Mouse (Mus musculus): ENCODE data around the gene Lin37. TPM values are rescaled to one million over a fixed set of nuclear protein-coding genes. Genes with fewer than 3 reads are reported as not detected.

The Lin37 gene
- polyA plus RNA-seq, 1 experiment from 2014 or later, result 40.8 TPM

- no peak for TF ChIP-seq CTCF (IDR thresholded peaks at IDR 0.05; ENCODE audit: low read depth)
- H3K4me3 ChIP-seq (replicated peaks; ENCODE audit: low read depth, low read length), result no peak overlapping the region
- H3K9ac ChIP-seq (ENCODE audit: low read depth, low read length), result no peak overlapping the region
- no peak for DNase-seq (ENCODE audit: low spot score)
- 68% methylated on average over 7 of the region's 7 CpGs for WGBS
- no peak for ATAC-seq (replicated peaks; ENCODE audit: low FRiP score, low read depth)
- H3K4me2 ChIP-seq (ENCODE audit: low read length), result no peak overlapping the region
- peak overlapping the region; percentile 64 for H3K27ac ChIP-seq
- H3K9me3 ChIP-seq (replicated peaks; ENCODE audit: low read length), result no peaks in the 10 kb centered on the region
- H3K36me3 ChIP-seq (ENCODE audit: insufficient read depth, low read length), result no peaks in the 10 kb centered on the region
- 0 out of 2 replicates have a peak, but pooled peaks cover 5% of the 10 kb centered on the region for H3K4me1 ChIP-seq (replicated peaks; ENCODE audit: insufficient read depth, low read length)
- no peaks in the 10 kb centered on the region for H3K27me3 ChIP-seq (ENCODE audit: insufficient read depth, low read length)
These were observed 41.0 kb upstream of the Lin37 start for GRCm38 (mm10) chr7:30600651-30601050.

- DNase-seq (ENCODE audit: low spot score), result peak; percentile 89
- H3K27me3 ChIP-seq (ENCODE audit: insufficient read depth, low read length), result no peaks in the 10 kb centered on the region
- no peak overlapping the region for H3K9ac ChIP-seq (ENCODE audit: low read depth, low read length)
- H3K9me3 ChIP-seq (replicated peaks; ENCODE audit: low read length), result no peaks in the 10 kb centered on the region
- ATAC-seq (replicated peaks; ENCODE audit: low FRiP score, low read depth), result peak; percentile 95
- 1% methylated on average over 16 of the region's 16 CpGs for WGBS
- TF ChIP-seq CTCF (IDR thresholded peaks at IDR 0.05; ENCODE audit: low read depth), result no peak
- no peak overlapping the region for H3K4me3 ChIP-seq (replicated peaks; ENCODE audit: low read depth, low read length)
- H3K4me1 ChIP-seq (replicated peaks; ENCODE audit: insufficient read depth, low read length), result 0 out of 2 replicates have a peak, but pooled peaks cover 5% of the 10 kb centered on the region
- H3K27ac ChIP-seq, result peak overlapping the region; percentile 75
- no peaks in the 10 kb centered on the region for H3K36me3 ChIP-seq (ENCODE audit: insufficient read depth, low read length)
- no peak overlapping the region for H3K4me2 ChIP-seq (ENCODE audit: low read length)
These were observed 40.3 kb upstream of the Lin37 start for GRCm38 (mm10) chr7:30599933-30600353.

DNA sequence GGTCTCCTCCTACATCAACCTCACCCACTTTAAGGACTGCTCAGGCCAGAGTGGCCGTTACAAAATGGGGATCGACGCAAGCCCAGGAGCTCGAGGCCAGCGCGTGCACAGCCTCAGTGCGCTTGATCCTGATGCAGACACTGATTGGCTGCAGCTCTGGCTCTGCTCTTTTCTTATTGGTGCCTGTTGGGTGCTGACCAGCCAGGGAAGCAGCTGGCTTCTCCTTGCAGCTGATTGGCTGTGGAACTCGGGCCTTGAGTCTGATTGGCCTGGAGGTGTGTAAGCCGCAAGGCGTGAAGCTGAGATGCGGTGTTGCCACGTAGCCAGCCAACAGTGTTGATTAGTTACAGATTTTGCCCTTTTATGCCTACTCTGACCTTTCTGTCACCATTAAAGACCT is 39.1 kb upstream of the Lin37 start, which contains the start of gene Zbtb32:
Zbtb32 (minus strand) TSS at position 124 of the 400 bp plus-strand sequence.
- Histone ChIP-seq H3K27me3 (ENCODE audit: insufficient read depth, low read length) (no peaks in the 10 kb centered on the region), H3K27ac (peak within 1 kb of the TSS; percentile 75), H3K9me3 (replicated peaks; ENCODE audit: low read length) (no peaks in the 10 kb centered on the region), H3K9ac (ENCODE audit: low read depth, low read length) (no peak within 1 kb of the TSS), H3K4me2 (ENCODE audit: low read length) (no peak within 1 kb of the TSS), H3K4me3 (replicated peaks; ENCODE audit: low read depth, low read length) (no peak within 1 kb of the TSS), H3K36me3 (ENCODE audit: insufficient read depth, low read length) (no peaks in the 10 kb centered on the region), H3K4me1 (replicated peaks; ENCODE audit: insufficient read depth, low read length) (0 out of 2 replicates have a peak, but pooled peaks cover 5% of the 10 kb centered on the region)
- TF ChIP-seq CTCF (IDR thresholded peaks at IDR 0.05; ENCODE audit: low read depth), result no peak
- WGBS, result 94% methylated on average over 12 of the region's 12 CpGs
- ATAC-seq (replicated peaks; ENCODE audit: low FRiP score, low read depth) (no peak), DNase-seq (ENCODE audit: low spot score) (no peak)

- Histone ChIP-seq H3K4me2 (ENCODE audit: low read length) (no peak overlapping the region), H3K27ac (no peak overlapping the region), H3K9ac (ENCODE audit: low read depth, low read length) (no peak overlapping the region), H3K36me3 (ENCODE audit: insufficient read depth, low read length) (no peaks in the 10 kb centered on the region), H3K9me3 (replicated peaks; ENCODE audit: low read length) (no peaks in the 10 kb centered on the region), H3K4me1 (replicated peaks; ENCODE audit: insufficient read depth, low read length) (no peaks in the 10 kb centered on the region), H3K27me3 (ENCODE audit: insufficient read depth, low read length) (no peaks in the 10 kb centered on the region), H3K4me3 (replicated peaks; ENCODE audit: low read depth, low read length) (no peak overlapping the region)
- ATAC-seq (replicated peaks; ENCODE audit: low FRiP score, low read depth) (no peak), DNase-seq (ENCODE audit: low spot score) (no peak)
- TF ChIP-seq CTCF (IDR thresholded peaks at IDR 0.05; ENCODE audit: low read depth), result no peak
- WGBS, result 73% methylated on average over 5 of the region's 5 CpGs
These were observed 37.2 kb upstream of the Lin37 start for GRCm38 (mm10) chr7:30596811-30597210.

DNA sequence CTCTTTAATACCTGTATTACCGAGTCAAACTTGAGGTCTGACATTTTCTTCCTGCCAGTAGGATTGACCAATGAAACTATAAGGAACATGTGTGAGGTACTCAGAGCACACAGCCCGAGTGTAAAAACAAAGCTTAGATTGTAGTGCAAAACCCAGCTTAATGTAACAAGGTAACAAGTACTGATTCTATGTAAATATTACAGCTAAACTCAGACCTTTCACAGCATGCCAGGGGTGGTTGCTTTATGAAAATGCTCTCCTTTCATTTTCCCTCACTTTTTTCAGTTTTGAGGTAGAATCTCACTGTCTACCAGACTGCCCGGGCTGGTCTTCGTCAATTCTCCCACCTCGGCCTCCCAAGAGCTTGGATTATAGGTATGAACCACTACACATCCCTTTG is 36.5 kb upstream of the Lin37 start:
- H3K9me3 ChIP-seq (replicated peaks; ENCODE audit: low read length), result no peaks in the 10 kb centered on the region
- no peaks in the 10 kb centered on the region for H3K36me3 ChIP-seq (ENCODE audit: insufficient read depth, low read length)
- ATAC-seq (replicated peaks; ENCODE audit: low FRiP score, low read depth), result no peak
- no peak for DNase-seq (ENCODE audit: low spot score)
- 85% methylated on average over 5 of the region's 5 CpGs for WGBS
- no peak overlapping the region for H3K4me3 ChIP-seq (replicated peaks; ENCODE audit: low read depth, low read length)
- H3K4me2 ChIP-seq (ENCODE audit: low read length), result no peak overlapping the region
- H3K4me1 ChIP-seq (replicated peaks; ENCODE audit: insufficient read depth, low read length), result no peaks in the 10 kb centered on the region
- TF ChIP-seq CTCF (IDR thresholded peaks at IDR 0.05; ENCODE audit: low read depth), result no peak
- H3K27ac ChIP-seq, result no peak overlapping the region
- no peak overlapping the region for H3K9ac ChIP-seq (ENCODE audit: low read depth, low read length)
- no peaks in the 10 kb centered on the region for H3K27me3 ChIP-seq (ENCODE audit: insufficient read depth, low read length)

DNA sequence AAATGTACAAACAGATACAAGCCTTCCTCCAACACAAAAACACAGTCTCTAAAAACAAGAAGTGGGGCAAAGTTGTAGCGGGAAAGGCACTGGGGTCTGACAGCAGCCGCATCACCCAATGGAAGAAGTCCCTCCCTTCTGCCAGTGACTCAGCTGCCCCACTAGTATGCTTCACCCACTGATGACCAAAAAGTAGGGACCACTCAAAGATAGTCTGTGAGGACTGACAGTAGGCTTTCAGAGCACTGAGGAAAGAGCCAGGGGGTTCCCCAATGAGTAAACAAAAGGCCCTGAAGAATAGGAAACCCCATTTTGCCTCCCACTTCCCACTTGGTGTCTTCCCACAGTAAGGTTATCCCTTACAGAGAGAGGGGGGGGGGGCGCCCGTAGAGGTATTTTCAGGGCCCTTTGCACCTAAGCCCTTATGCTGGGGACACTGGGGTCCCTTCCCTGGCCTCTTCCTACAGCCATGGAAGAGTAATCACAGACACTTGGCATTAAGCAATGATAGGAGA is 34.9 kb upstream of the Lin37 start:
- Histone ChIP-seq H3K4me3 (replicated peaks; ENCODE audit: low read depth, low read length) (no peak overlapping the region), H3K4me2 (ENCODE audit: low read length) (no peak overlapping the region), H3K27me3 (ENCODE audit: insufficient read depth, low read length) (no peaks in the 10 kb centered on the region), H3K9me3 (replicated peaks; ENCODE audit: low read length) (no peaks in the 10 kb centered on the region), H3K4me1 (replicated peaks; ENCODE audit: insufficient read depth, low read length) (peaks cover 6% of the 10 kb centered on the region), H3K27ac (no peak overlapping the region), H3K9ac (ENCODE audit: low read depth, low read length) (no peak overlapping the region), H3K36me3 (ENCODE audit: insufficient read depth, low read length) (no peaks in the 10 kb centered on the region)
- TF ChIP-seq CTCF (IDR thresholded peaks at IDR 0.05; ENCODE audit: low read depth), result no peak
- DNase-seq (ENCODE audit: low spot score) (no peak), ATAC-seq (replicated peaks; ENCODE audit: low FRiP score, low read depth) (no peak)
- 80% methylated on average over 3 of the region's 4 CpGs for WGBS
